Comparison of ENCODE assay signal across 8 mouse cellular contexts in the genomic region with DNA sequence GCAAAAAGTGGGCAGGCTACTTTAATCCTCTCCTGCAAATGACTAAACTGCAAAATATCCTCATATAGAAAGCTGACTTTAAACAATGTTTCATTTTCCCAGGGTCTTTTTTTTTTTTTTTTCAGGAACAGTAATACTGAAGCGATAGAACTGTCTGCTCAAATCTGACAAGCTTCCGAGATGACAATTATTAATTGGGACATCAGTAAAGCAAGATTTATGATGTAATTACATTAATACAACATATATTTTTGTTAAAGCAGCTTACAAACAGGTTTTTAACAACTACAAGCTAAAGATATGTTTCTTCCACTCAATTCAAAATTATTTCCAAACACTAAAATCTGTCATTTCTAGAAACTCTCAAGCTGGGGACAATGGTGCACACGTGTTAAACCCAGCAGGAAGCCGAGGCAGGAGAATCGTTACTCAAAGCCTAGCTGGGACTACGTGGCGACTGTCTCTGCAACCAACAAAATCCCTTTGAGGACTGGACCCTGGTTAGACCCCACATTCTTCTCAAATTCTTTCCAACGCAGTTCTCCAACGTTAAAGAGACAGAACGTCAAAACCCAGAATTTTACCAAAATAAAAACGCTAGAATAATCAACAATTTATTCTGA. TPM values are rescaled to one million over a fixed set of nuclear protein-coding genes. Genes with fewer than 3 reads are reported as not detected.
DNase-seq lines count a peak whose midpoint lies in the region; ATAC-seq lines count a peak whose summit lies in the region.

No protein-coding gene starts in this region.

- no peaks in the 10 kb centered on the region for H3K9me3 ChIP-seq in megakaryocyte, embryonic 14.5 days
- H3K9me3 ChIP-seq in embryonic facial prominence, embryonic 11.5 days (replicated peaks; ENCODE audit: control insufficient read depth, low read length) = no peaks in the 10 kb centered on the region
- H3K9me3 ChIP-seq in intestine, embryonic 14.5 days (ENCODE audit: control insufficient read depth, low read length) = no peaks in the 10 kb centered on the region
- H3K9me3 ChIP-seq in neural tube, embryonic 11.5 days (ENCODE audit: control insufficient read depth, low read length) = no peaks in the 10 kb centered on the region

- H3K27me3 ChIP-seq in megakaryocyte, embryonic 14.5 days (replicated peaks) = no peaks in the 10 kb centered on the region
- H3K27me3 ChIP-seq in embryonic facial prominence, embryonic 11.5 days (ENCODE audit: control insufficient read depth, insufficient read depth, low read length) = no peaks in the 10 kb centered on the region
- H3K27me3 ChIP-seq in intestine, embryonic 14.5 days (replicated peaks; ENCODE audit: control insufficient read depth, insufficient read depth, low read length) = no peaks in the 10 kb centered on the region
- H3K27me3 ChIP-seq in neural tube, embryonic 11.5 days (ENCODE audit: control insufficient read depth, insufficient read depth, low read length) = no peaks in the 10 kb centered on the region

- peak overlapping the region; percentile 95 for H3K9ac ChIP-seq in embryonic facial prominence, embryonic 11.5 days (replicated peaks; ENCODE audit: low read length)
- peak overlapping the region; percentile 90 for H3K9ac ChIP-seq in intestine, embryonic 14.5 days (ENCODE audit: low read length)
- H3K9ac ChIP-seq in neural tube, embryonic 11.5 days (ENCODE audit: low read length) = peak overlapping the region; percentile 98

- H3K36me3 ChIP-seq in megakaryocyte, embryonic 14.5 days (replicated peaks; ENCODE audit: low read length) = peaks cover 52% of the 10 kb centered on the region
- no peaks in the 10 kb centered on the region for H3K36me3 ChIP-seq in embryonic facial prominence, embryonic 11.5 days (replicated peaks; ENCODE audit: control insufficient read depth, insufficient read depth, low read depth, low read length)
- no peaks in the 10 kb centered on the region for H3K36me3 ChIP-seq in intestine, embryonic 14.5 days (ENCODE audit: control insufficient read depth, insufficient read depth, low read length)
- no peaks in the 10 kb centered on the region for H3K36me3 ChIP-seq in neural tube, embryonic 11.5 days (ENCODE audit: control insufficient read depth, insufficient read depth, low read length)

- ATAC-seq in megakaryocyte, adult 5-6 weeks (ENCODE audit: poor library complexity, severe bottlenecking) = no peak
- no peak for ATAC-seq in embryonic facial prominence, embryonic 11.5 days (replicated peaks; ENCODE audit: insufficient number of reproducible peaks, low FRiP score, low TSS enrichment, low read depth)
- no peak for ATAC-seq in intestine, embryonic 14.5 days (replicated peaks; ENCODE audit: low FRiP score, low TSS enrichment, low read depth)
- no peak for ATAC-seq in neural tube, embryonic 11.5 days (ENCODE audit: insufficient read depth, low FRiP score, low TSS enrichment)
- ATAC-seq in megakaryocyte progenitor cell, adult 5-6 weeks (replicated peaks; ENCODE audit: poor library complexity) = no peak

- H3K4me2 ChIP-seq in embryonic facial prominence, embryonic 11.5 days (ENCODE audit: low read depth, low read length) = peak overlapping the region; percentile 44
- H3K4me2 ChIP-seq in intestine, embryonic 14.5 days (ENCODE audit: low read length) = peak overlapping the region; percentile 68
- peak overlapping the region; percentile 44 for H3K4me2 ChIP-seq in neural tube, embryonic 11.5 days (ENCODE audit: low read depth)

- peak overlapping the region; percentile 98 for H3K4me3 ChIP-seq in megakaryocyte, embryonic 14.5 days (replicated peaks)
- H3K4me3 ChIP-seq in embryonic facial prominence, embryonic 11.5 days (ENCODE audit: low read depth, low read length) = peak overlapping the region; percentile 95
- H3K4me3 ChIP-seq in intestine, embryonic 14.5 days (ENCODE audit: low read depth, low read length) = peak overlapping the region; percentile 90
- peak overlapping the region; percentile 78 for H3K4me3 ChIP-seq in neural tube, embryonic 11.5 days (ENCODE audit: low read depth, low read length)

- DNase-seq in embryonic facial prominence, embryonic 11.5 days (ENCODE audit: low spot score) = peak; percentile 51
- no peak for DNase-seq in intestine, embryonic 14.5 days (ENCODE audit: low spot score)
- peak; percentile 33 for DNase-seq in neural tube, embryonic 11.5 days (ENCODE audit: low spot score)
- no peak for DNase-seq in layer of hippocampus, postnatal 14 days (ENCODE audit: low spot score in 2 of 2)
- DNase-seq in gastrocnemius, adult 18-20 months (ENCODE audit: low spot score) = no peak

- H3K27ac ChIP-seq in embryonic facial prominence, embryonic 11.5 days (replicated peaks; ENCODE audit: low read depth, low read length) = no peak overlapping the region
- peak overlapping the region; percentile 99; the same call in 1 of the 2 replicates for H3K27ac ChIP-seq in intestine, embryonic 14.5 days (ENCODE audit: low read depth)
- no peak overlapping the region for H3K27ac ChIP-seq in neural tube, embryonic 11.5 days (ENCODE audit: low read depth, low read length)

- WGBS in embryonic facial prominence, embryonic 11.5 days = 7% methylated on average over 11 of the region's 11 CpGs
- 4% methylated on average over 11 of the region's 11 CpGs for WGBS in intestine, embryonic 14.5 days
- 4% methylated on average over 11 of the region's 11 CpGs for WGBS in neural tube, embryonic 11.5 days

- peaks cover 69% of the 10 kb centered on the region for H3K4me1 ChIP-seq in megakaryocyte, embryonic 14.5 days
- no peaks in the 10 kb centered on the region; the same call in 1 of the 2 replicates for H3K4me1 ChIP-seq in embryonic facial prominence, embryonic 11.5 days (ENCODE audit: control insufficient read depth, insufficient read depth, low read length)
- H3K4me1 ChIP-seq in intestine, embryonic 14.5 days (replicated peaks; ENCODE audit: control insufficient read depth, insufficient read depth, low read length) = peaks cover 19% of the 10 kb centered on the region; the same call in 1 of the 2 replicates
- peaks cover 14% of the 10 kb centered on the region; the same call in 1 of the 2 replicates for H3K4me1 ChIP-seq in neural tube, embryonic 11.5 days (ENCODE audit: control insufficient read depth, insufficient read depth, low read length)

RNA-seq across cellular contexts. Expression of a gene that starts 1.5 kb away (rescaled TPM):
- 31.3 and 53.1 TPM in 2 replicates for polyA plus RNA-seq in megakaryocyte, embryonic 14.5 days (2012; ENCODE audit: insufficient read depth, low replicate concordance)
- total RNA-seq in megakaryocyte, adult 5-6 weeks (2015) = 36.0 and 39.6 TPM in 2 replicates
- total RNA-seq in megakaryocyte, adult 5-6 weeks (2017) = 26.6 and 29.3 TPM in 2 replicates
- 142 and 152 TPM in 2 replicates for polyA plus RNA-seq in embryonic facial prominence, embryonic 11.5 days (2014; fragmentation: Nextera tagmentation; extraction: Ambion mirVana)
- 66.3 and 73.1 TPM in 2 replicates for polyA plus RNA-seq in intestine, embryonic 14.5 days (2014; fragmentation: Nextera tagmentation; extraction: Ambion mirVana)
- 204 and 213 TPM in 2 replicates for polyA plus RNA-seq in neural tube, embryonic 11.5 days (2014; fragmentation: Nextera tagmentation; extraction: Ambion mirVana)
- total RNA-seq in layer of hippocampus, postnatal 14 days (2021) = 10 to 100 TPM; 40.6 to 42.1 TPM
- total RNA-seq in gastrocnemius, adult 18-20 months (2021) = 10 to 100 TPM; 26.1 to 26.7 TPM
- 64.2 and 65.1 TPM in 2 replicates for total RNA-seq in megakaryocyte progenitor cell, adult 5-6 weeks (2015)
- 50.3 and 53.6 TPM in 2 replicates for total RNA-seq in megakaryocyte progenitor cell, adult 5-6 weeks (2017)

RNA-seq across cellular contexts. Expression of a gene that starts 33.0 kb away (rescaled TPM):
- 3.6 and 17.0 TPM in 2 replicates for polyA plus RNA-seq in megakaryocyte, embryonic 14.5 days (2012; ENCODE audit: insufficient read depth, low replicate concordance)
- 12.5 and 16.3 TPM in 2 replicates for total RNA-seq in megakaryocyte, adult 5-6 weeks (2015)
- 32.5 and 35.6 TPM in 2 replicates for total RNA-seq in megakaryocyte, adult 5-6 weeks (2017)
- 50.5 and 50.7 TPM in 2 replicates for polyA plus RNA-seq in embryonic facial prominence, embryonic 11.5 days (2014; fragmentation: Nextera tagmentation; extraction: Ambion mirVana)
- polyA plus RNA-seq in intestine, embryonic 14.5 days (2014; fragmentation: Nextera tagmentation; extraction: Ambion mirVana) = 35.1 and 35.3 TPM in 2 replicates
- 47.0 and 50.9 TPM in 2 replicates for polyA plus RNA-seq in neural tube, embryonic 11.5 days (2014; fragmentation: Nextera tagmentation; extraction: Ambion mirVana)
- total RNA-seq in layer of hippocampus, postnatal 14 days (2021) = 10 to 100 TPM; 23.6 to 23.7 TPM
- 10 to 100 TPM; 24.0 to 27.5 TPM for total RNA-seq in gastrocnemius, adult 18-20 months (2021)
- total RNA-seq in megakaryocyte progenitor cell, adult 5-6 weeks (2015) = 20.1 and 24.1 TPM in 2 replicates
- total RNA-seq in megakaryocyte progenitor cell, adult 5-6 weeks (2017) = 49.9 and 60.3 TPM in 2 replicates

Comparison
In these comparisons a context has a peak if more than half of its experiments do, and no peak if none do; other contexts are left out.
1. DNase-seq: peak in embryonic facial prominence, embryonic 11.5 days (single experiment) and neural tube, embryonic 11.5 days (single experiment); none in intestine, embryonic 14.5 days (single experiment), layer of hippocampus, postnatal 14 days (0 of 2) and gastrocnemius, adult 18-20 months (single experiment).
2. Peak in every context shown above with its lines, with median percentiles within 50 percentile points of each other: H3K4me3 ChIP-seq, H3K4me2 ChIP-seq and H3K9ac ChIP-seq.